Mouse (Mus musculus) spleen, postnatal 36 days (tissue): ENCODE measurements around the gene Sec22a.

Experiments used
- DNase-seq, 2 experiments: peaks; one replicate each; pipeline ENCODE4 v3.0.0; 2022; ENCODE audit warnings: low spot score in 2 of 2, mixed read lengths in 1 of 2

Gene Sec22a

GRCm38 (mm10) chr16:35310551-35311110, 53.1 kb downstream of the Sec22a start:
- DNase-seq, result no peak

DNA sequence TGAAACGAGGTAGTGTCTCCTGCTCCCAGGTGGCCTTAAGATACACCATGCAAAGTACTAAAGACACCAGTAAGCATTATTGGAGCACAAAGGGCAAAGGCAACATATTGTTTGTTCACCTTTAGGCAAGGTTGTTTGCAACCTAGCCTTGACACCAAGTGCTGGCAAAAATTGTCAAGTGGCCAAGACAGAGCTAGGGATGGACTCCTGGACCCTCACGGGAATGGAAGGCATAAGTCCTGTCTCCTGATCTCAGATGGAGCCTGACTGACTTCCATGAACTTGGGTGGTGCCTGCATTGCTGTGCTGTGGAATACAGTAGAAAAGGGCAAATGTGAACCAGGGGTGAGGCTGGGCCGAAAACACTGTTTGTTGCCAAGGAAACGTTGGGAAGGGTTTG, 54.1 kb downstream of the Sec22a start:
- DNase-seq, result no peak

- DNase-seq, result no peak
These were observed 55.1 kb downstream of the Sec22a start for GRCm38 (mm10) chr16:35308486-35309143.

GRCm38 (mm10) chr16:35308016-35308415, 55.7 kb downstream of the Sec22a start:
- no peak for DNase-seq

- no peak for DNase-seq
These were observed 56.4 kb downstream of the Sec22a start for GRCm38 (mm10) chr16:35307331-35307730.

GRCm38 (mm10) chr16:35306631-35307030, 57.1 kb downstream of the Sec22a start:
- DNase-seq, result no peak

GRCm38 (mm10) chr16:35305226-35305625, 58.5 kb downstream of the Sec22a start:
- no peak for DNase-seq

- no peak for DNase-seq
These were observed 59.3 kb downstream of the Sec22a start for GRCm38 (mm10) chr16:35304416-35304815.

DNA sequence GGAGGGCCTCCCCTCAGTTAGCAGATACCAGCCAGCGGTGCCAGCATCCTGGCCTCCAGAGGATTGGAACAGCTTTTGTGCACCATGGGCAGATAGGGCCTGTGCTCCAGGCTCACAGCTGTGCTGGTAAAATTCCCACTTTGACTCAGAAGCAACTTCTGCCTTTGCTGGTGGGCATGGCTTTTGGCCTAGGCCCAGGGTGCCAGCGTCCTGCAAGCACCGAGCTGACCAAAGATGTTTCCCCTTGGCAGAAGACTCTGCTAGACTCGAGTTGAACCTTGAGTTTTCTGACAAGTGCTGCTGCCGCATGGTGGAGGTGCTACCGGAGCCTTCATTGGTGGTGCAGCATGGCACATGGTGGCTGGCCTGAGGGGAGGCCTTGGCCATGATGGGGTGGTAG, 60.0 kb downstream of the Sec22a start:
- no peak for DNase-seq

- DNase-seq, result no peak
These were observed 61.1 kb downstream of the Sec22a start for GRCm38 (mm10) chr16:35302441-35303280.

DNA sequence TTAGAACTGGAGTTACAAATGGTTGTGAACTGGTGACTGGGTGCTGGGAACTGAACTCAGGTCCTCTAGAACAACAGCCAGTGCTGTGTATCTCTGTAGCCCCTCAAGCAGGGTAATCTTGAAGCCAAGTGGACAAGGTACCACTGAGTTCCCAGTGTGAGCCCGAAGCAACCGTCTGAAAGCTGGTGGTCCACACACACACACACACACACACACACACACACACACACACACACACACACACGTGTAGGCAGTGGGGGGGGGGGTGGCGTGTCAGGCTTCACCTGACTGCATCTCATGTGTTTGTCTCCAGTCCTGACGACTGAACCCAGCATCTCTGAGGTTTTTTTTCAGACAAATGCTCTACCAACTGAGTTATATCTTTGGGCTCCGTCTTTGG, 63.6 kb downstream of the Sec22a start:
- no peak for DNase-seq

DNA sequence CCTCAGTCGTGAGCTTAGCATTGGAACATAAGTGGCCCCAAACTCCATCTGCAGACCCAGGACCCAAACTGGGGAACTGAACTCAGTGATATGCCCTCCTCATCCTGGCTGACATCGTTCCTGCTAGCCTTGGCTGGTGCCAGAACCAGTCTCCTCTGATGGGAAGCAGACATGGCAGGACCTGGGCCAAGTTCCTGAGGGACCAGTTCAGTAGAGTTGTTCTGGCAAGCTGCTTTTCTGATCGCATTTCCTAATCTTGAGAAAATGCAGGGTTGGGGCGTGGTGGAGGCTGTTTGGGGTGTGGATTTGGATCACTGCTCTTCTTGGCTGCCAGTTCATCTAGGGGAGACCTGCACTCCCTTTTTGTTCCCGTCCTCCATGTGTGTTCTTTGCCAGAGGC, 65.9 kb downstream of the Sec22a start:
- DNase-seq, result no peak

GRCm38 (mm10) chr16:35287244-35287643, 76.5 kb downstream of the Sec22a start:
- DNase-seq, result no peak

GRCm38 (mm10) chr16:35285821-35286220, 77.9 kb downstream of the Sec22a start:
- DNase-seq, result no peak

DNA sequence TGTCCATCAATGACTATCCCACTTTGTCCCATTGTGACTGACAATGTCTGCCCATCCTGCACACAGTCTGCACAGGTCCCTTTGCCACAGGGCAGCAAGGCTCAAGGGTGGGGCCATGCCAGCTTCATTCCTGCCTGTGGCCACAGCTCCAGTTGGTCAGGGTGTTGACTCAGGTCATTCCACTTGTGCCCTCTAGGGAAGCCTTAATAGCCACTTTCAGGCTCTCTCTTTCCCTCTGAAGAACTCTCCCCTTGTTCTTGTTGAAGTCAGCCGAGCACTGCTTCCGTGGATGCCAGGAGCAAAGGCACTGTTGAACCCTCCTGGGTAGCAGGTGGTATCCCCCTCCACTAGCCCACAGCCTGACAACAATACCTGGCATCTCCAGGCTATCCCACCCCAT, 81.3 kb downstream of the Sec22a start:
- no peak for DNase-seq

GRCm38 (mm10) chr16:35278166-35278565, 85.6 kb downstream of the Sec22a start:
- DNase-seq, result no peak

- no peak for DNase-seq
These were observed 91.3 kb downstream of the Sec22a start for GRCm38 (mm10) chr16:35272417-35272816.

DNA sequence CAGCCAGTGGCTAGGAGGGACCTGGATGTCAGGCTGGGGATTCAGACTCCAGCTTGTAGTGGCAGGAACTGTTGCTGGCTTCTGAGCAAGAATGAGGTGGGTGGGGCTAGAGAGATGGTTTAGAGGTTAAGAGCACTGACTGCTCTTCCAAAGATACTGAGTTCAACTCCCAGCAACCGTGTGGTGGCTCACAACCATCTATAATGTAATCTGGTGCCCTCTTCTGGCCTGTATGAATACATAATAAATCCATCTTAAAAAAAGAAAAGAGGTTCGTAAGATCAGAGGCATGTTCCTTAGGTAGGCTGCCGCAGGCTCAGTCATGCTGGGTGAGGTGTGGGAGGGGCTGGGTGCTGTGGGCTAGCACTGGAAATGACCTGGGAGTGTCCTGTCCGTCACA, 92.1 kb downstream of the Sec22a start:
- no peak for DNase-seq

DNA sequence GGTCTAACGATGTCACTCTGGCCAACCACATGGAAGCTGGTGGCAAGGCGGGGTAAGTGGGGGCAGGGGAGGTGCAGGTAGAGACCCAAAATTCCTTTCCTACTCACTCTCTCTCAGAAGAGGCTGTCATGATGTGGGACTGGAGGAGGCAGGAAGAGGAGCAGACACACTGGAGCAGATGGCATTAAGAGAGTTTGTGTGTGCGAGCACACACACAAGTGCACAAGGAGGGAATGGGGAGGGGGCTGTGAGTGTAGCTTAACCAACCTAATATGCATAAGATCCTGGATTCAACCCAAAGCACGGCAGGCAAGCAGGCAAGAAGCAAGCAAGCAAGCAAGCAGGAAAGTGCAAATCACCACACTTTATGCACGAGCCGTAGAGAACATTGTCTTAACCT, 92.8 kb downstream of the Sec22a start:
- DNase-seq, result no peak

- DNase-seq, result peak; percentile 35 to 43
These were observed 93.3 kb downstream of the Sec22a start for GRCm38 (mm10) chr16:35270353-35270934.
